Comparison of ENCODE assay signal across 7 mouse cellular contexts in the genomic region with DNA sequence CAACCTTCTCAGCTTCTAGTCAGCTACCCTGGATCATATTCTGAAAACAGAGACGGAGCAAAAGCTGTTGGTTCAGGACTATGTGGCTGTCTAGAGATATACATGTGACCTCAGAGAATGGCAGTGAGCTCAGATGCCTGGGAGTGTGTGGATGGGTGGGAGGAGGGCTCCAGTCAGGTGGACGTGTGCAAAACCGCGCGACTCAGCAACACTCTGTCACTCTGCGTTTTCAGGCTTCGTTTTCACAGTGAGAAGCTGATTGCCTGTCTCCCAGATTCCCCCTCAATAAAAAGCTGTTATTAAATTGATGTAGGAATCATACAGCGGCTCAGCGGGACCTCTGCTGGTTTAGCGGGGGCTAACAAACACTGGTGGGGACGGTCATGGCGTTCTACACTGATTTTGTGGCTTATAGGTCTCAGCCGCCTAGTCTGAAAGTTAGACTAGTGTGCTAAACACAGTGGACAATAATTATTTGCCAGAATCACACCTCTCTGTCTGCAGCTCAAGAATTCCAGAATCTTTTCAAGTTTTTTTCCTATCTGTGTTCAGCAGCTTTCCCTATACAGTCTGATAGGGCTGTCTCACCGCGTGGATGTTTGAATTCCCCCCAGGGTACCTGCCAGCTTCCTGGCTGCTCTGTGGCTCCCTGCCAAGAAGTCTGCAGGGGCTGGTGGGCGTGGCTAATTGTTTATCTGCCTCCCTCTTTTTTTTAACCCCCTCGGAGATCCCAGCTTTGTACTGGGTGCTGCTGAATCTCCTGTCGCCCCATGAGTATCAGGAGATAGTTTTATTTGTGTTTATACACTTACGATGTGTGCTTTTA. TPM values are rescaled to one million over a fixed set of nuclear protein-coding genes. Genes with fewer than 3 reads are reported as not detected.
DNase-seq lines count a peak whose midpoint lies in the region; ATAC-seq and TF ChIP-seq lines count a peak whose summit lies in the region.

No protein-coding gene starts in this region.

- H3K27ac ChIP-seq in forebrain, embryonic 15.5 days (replicated peaks), result 0 out of 2 replicates have a peak overlapping the region, but pooled peaks have one; percentile 20
- H3K27ac ChIP-seq in limb, embryonic 13.5 days, result no peak overlapping the region
- H3K27ac ChIP-seq in neural tube, embryonic 11.5 days (ENCODE audit: low read depth, low read length), result no peak overlapping the region
- H3K27ac ChIP-seq in gastrocnemius, adult 2 months, result no peak overlapping the region

- no peak for TF ChIP-seq CTCF in gastrocnemius, adult 2 months (IDR thresholded peaks at IDR 0.05)

- peak overlapping the region; percentile 37 for H3K4me2 ChIP-seq in forebrain, embryonic 15.5 days (replicated peaks)
- peak overlapping the region; percentile 62 for H3K4me2 ChIP-seq in limb, embryonic 13.5 days (replicated peaks)
- peak overlapping the region; percentile 21 for H3K4me2 ChIP-seq in neural tube, embryonic 11.5 days (ENCODE audit: low read depth)

- no peaks in the 10 kb centered on the region for H3K9me3 ChIP-seq in forebrain, embryonic 15.5 days
- no peaks in the 10 kb centered on the region for H3K9me3 ChIP-seq in limb, embryonic 13.5 days
- H3K9me3 ChIP-seq in neural tube, embryonic 11.5 days (ENCODE audit: control insufficient read depth, low read length), result no peaks in the 10 kb centered on the region

- intact Hi-C loops in gastrocnemius, adult 2 months (cut with DNase I), result no loop called here

- no peak overlapping the region for H3K9ac ChIP-seq in forebrain, embryonic 15.5 days (replicated peaks)
- peak overlapping the region; percentile 4; the same call in 1 of the 2 replicates for H3K9ac ChIP-seq in limb, embryonic 13.5 days
- H3K9ac ChIP-seq in neural tube, embryonic 11.5 days (ENCODE audit: low read length), result no peak overlapping the region

- peaks cover 25% of the 10 kb centered on the region for H3K4me1 ChIP-seq in forebrain, embryonic 15.5 days
- H3K4me1 ChIP-seq in limb, embryonic 13.5 days, result peaks cover 25% of the 10 kb centered on the region
- H3K4me1 ChIP-seq in neural tube, embryonic 11.5 days (ENCODE audit: control insufficient read depth, insufficient read depth, low read length), result no peaks in the 10 kb centered on the region

- H3K27me3 ChIP-seq in forebrain, embryonic 15.5 days, result no peaks in the 10 kb centered on the region
- H3K27me3 ChIP-seq in limb, embryonic 13.5 days, result peaks cover 3% of the 10 kb centered on the region; the same call in 1 of the 2 replicates
- H3K27me3 ChIP-seq in neural tube, embryonic 11.5 days (ENCODE audit: control insufficient read depth, insufficient read depth, low read length), result no peaks in the 10 kb centered on the region

- peak; percentile 82 for ATAC-seq in forebrain, embryonic 15.5 days (replicated peaks)
- peak; percentile 62 for ATAC-seq in limb, embryonic 13.5 days (ENCODE audit: low FRiP score, low read depth)
- ATAC-seq in neural tube, embryonic 11.5 days (ENCODE audit: insufficient read depth, low FRiP score, low TSS enrichment), result no peak

- peak; percentile 39 for DNase-seq in NIH3T3 (ENCODE audit: low read depth)
- DNase-seq in cerebellum, adult 11 months, result peak; percentile 29
- DNase-seq in neural tube, embryonic 11.5 days (ENCODE audit: low spot score), result peak; percentile 40
- no peak for DNase-seq in thymus, postnatal 0 days (ENCODE audit: low spot score)
- no peak for DNase-seq in gastrocnemius, adult 2 months

- 4% methylated on average over 19 of the region's 19 CpGs for WGBS in forebrain, embryonic 15.5 days
- 5% methylated on average over 19 of the region's 19 CpGs for WGBS in limb, embryonic 13.5 days
- WGBS in neural tube, embryonic 11.5 days, result 8% methylated on average over 19 of the region's 19 CpGs

- H3K4me3 ChIP-seq in forebrain, embryonic 15.5 days, result peak overlapping the region; percentile 19
- peak overlapping the region; percentile 28 for H3K4me3 ChIP-seq in limb, embryonic 13.5 days
- no peak overlapping the region for H3K4me3 ChIP-seq in neural tube, embryonic 11.5 days (ENCODE audit: low read depth, low read length)
- H3K4me3 ChIP-seq in gastrocnemius, adult 2 months, result no peak overlapping the region

- H3K36me3 ChIP-seq in forebrain, embryonic 15.5 days, result no peaks in the 10 kb centered on the region
- no peaks in the 10 kb centered on the region for H3K36me3 ChIP-seq in limb, embryonic 13.5 days
- no peaks in the 10 kb centered on the region for H3K36me3 ChIP-seq in neural tube, embryonic 11.5 days (ENCODE audit: control insufficient read depth, insufficient read depth, low read length)

RNA-seq across cellular contexts. Expression of gene Epb41l3, which starts 45.3 kb away (rescaled TPM):
- polyA plus RNA-seq in forebrain, embryonic 15.5 days (2015; fragmentation: Nextera tagmentation; extraction: Ambion mirVana), result 64.6 and 67.3 TPM in 2 replicates
- polyA plus RNA-seq in limb, embryonic 13.5 days (2015; fragmentation: Nextera tagmentation; extraction: Ambion mirVana), result 143 and 154 TPM in 2 replicates
- 97.6 TPM in 2 replicates for polyA plus RNA-seq in neural tube, embryonic 11.5 days (2014; fragmentation: Nextera tagmentation; extraction: Ambion mirVana)
- polyA plus RNA-seq in thymus, postnatal 0 days (2015; fragmentation: Nextera tagmentation; extraction: Ambion mirVana), result 32.2 and 42.2 TPM in 2 replicates
- 1 to 10 TPM; 1.5 to 2.4 TPM for total RNA-seq in gastrocnemius, adult 2 months (2021)

Comparison
In these comparisons a context has a peak if more than half of its experiments do, and no peak if none do; other contexts are left out.
1. DNase-seq: peak in NIH3T3 (single experiment), cerebellum, adult 11 months (single experiment) and neural tube, embryonic 11.5 days (single experiment); none in thymus, postnatal 0 days (single experiment) and gastrocnemius, adult 2 months (single experiment).
2. H3K4me3 ChIP-seq: peak in forebrain, embryonic 15.5 days (single experiment) and limb, embryonic 13.5 days (single experiment); none in neural tube, embryonic 11.5 days (single experiment) and gastrocnemius, adult 2 months (single experiment).
3. Peak in every context shown above with its lines, with median percentiles within 50 percentile points of each other: H3K4me2 ChIP-seq.